Mouse (Mus musculus): ENCODE measurements at regions not wholly inside any gene's neighbourhood (a gene's known extent, or its start where the extent isn't known, plus 50 kb on each side); places are given as distances from the start of the nearest gene placed in this dataset.
"Not testable (repeated sequence)": the region's sequence is repeated elsewhere in the genome, so short reads cannot be mapped to it uniquely, and the experiment has no call there.

- no peak for DNase-seq (ENCODE audit: low read depth in 2 of 2, low spot score in 2 of 2)
Measured at GRCm38 (mm10) chr1:7388627-7389026, 2580.9 kb downstream of the Gm37988 start.

GRCm38 (mm10) chr1:7393508-7393907 is 2585.8 kb downstream of the Gm37988 start:
- DNase-seq (ENCODE audit: low read depth in 2 of 2, low spot score in 2 of 2), result no peak

- DNase-seq (ENCODE audit: low read depth in 2 of 2, low spot score in 2 of 2), result peak in 1 of 2 experiments; percentile 11
Measured at GRCm38 (mm10) chr1:7394161-7394560, 2586.5 kb downstream of the Gm37988 start.

GRCm38 (mm10) chr1:7395527-7395926 is 2587.8 kb downstream of the Gm37988 start:
- DNase-seq (ENCODE audit: low read depth in 2 of 2, low spot score in 2 of 2), result peak in 1 of 2 experiments; percentile 4

GRCm38 (mm10) chr1:7396867-7397806 is 2589.4 kb downstream of the Gm37988 start:
- peak; percentile 45 to 58 for DNase-seq (ENCODE audit: low read depth in 2 of 2, low spot score in 2 of 2)

GRCm38 (mm10) chr1:7397807-7398446 is 2590.2 kb downstream of the Gm37988 start:
- DNase-seq (ENCODE audit: low read depth in 2 of 2, low spot score in 2 of 2), result peak; percentile 92 to 93

- DNase-seq (ENCODE audit: low read depth in 2 of 2, low spot score in 2 of 2), result no peak
Measured at GRCm38 (mm10) chr1:7398678-7399218, 2591.1 kb downstream of the Gm37988 start.

- DNase-seq (ENCODE audit: low read depth in 2 of 2, low spot score in 2 of 2), result not testable (repeated sequence)
Measured at GRCm38 (mm10) chr1:7405651-7406050, 2598.0 kb downstream of the Gm37988 start.

GRCm38 (mm10) chr1:7414444-7414843 is 2606.8 kb downstream of the Gm37988 start:
- no peak for DNase-seq (ENCODE audit: low read depth in 2 of 2, low spot score in 2 of 2)

GRCm38 (mm10) chr1:7451660-7452155 is 2644.0 kb downstream of the Gm37988 start:
- DNase-seq (ENCODE audit: low read depth in 2 of 2, low spot score in 2 of 2), result no peak

- no peak for DNase-seq (ENCODE audit: low read depth in 2 of 2, low spot score in 2 of 2)
Measured at GRCm38 (mm10) chr1:7454931-7455330, 2647.2 kb downstream of the Gm37988 start.

- no peak for DNase-seq (ENCODE audit: low read depth in 2 of 2, low spot score in 2 of 2)
Measured at GRCm38 (mm10) chr1:7457895-7458294, 2650.2 kb downstream of the Gm37988 start.

GRCm38 (mm10) chr1:7494096-7494495 is 2686.4 kb downstream of the Gm37988 start:
- no peak for DNase-seq (ENCODE audit: low read depth in 2 of 2, low spot score in 2 of 2)

GRCm38 (mm10) chr1:7499042-7499441 is 2691.3 kb downstream of the Gm37988 start:
- DNase-seq (ENCODE audit: low read depth in 2 of 2, low spot score in 2 of 2), result no peak

GRCm38 (mm10) chr1:7502363-7502762 is 2694.7 kb downstream of the Gm37988 start:
- no peak for DNase-seq (ENCODE audit: low read depth in 2 of 2, low spot score in 2 of 2)

GRCm38 (mm10) chr1:7518791-7519190 is 2711.1 kb downstream of the Gm37988 start:
- no peak for DNase-seq (ENCODE audit: low read depth in 2 of 2, low spot score in 2 of 2)

- DNase-seq (ENCODE audit: low read depth in 2 of 2, low spot score in 2 of 2), result no peak
Measured at GRCm38 (mm10) chr1:7533506-7533905, 2725.8 kb downstream of the Gm37988 start.

GRCm38 (mm10) chr1:7535191-7535590 is 2727.5 kb downstream of the Gm37988 start:
- DNase-seq (ENCODE audit: low read depth in 2 of 2, low spot score in 2 of 2), result no peak

- no peak for DNase-seq (ENCODE audit: low read depth in 2 of 2, low spot score in 2 of 2)
Measured at GRCm38 (mm10) chr1:7543492-7543891, 2735.8 kb downstream of the Gm37988 start.

- DNase-seq (ENCODE audit: low read depth in 2 of 2, low spot score in 2 of 2), result no peak
Measured at GRCm38 (mm10) chr1:7548261-7548660, 2740.6 kb downstream of the Gm37988 start.

GRCm38 (mm10) chr1:7574787-7575186 is 2767.1 kb downstream of the Gm37988 start:
- no peak for DNase-seq (ENCODE audit: low read depth in 2 of 2, low spot score in 2 of 2)

GRCm38 (mm10) chr1:7586409-7586808 is 2778.7 kb downstream of the Gm37988 start:
- no peak for DNase-seq (ENCODE audit: low read depth in 2 of 2, low spot score in 2 of 2)

Measured in CD8-positive naive resting alpha-beta T cell, adult 2 months (primary cell).